Mouse (Mus musculus): ENCODE measurements around the gene Zfp189. TPM values are rescaled to one million over a fixed set of nuclear protein-coding genes. Genes with fewer than 3 reads are reported as not detected.
"Not testable (repeated sequence)": the region's sequence is repeated elsewhere in the genome, so short reads cannot be mapped to it uniquely, and the experiment has no call there.

Zfp189 gene
- 10 to 100 TPM; 23.9 to 30.1 (median 28.7) TPM for total RNA-seq (2022)

DNA sequence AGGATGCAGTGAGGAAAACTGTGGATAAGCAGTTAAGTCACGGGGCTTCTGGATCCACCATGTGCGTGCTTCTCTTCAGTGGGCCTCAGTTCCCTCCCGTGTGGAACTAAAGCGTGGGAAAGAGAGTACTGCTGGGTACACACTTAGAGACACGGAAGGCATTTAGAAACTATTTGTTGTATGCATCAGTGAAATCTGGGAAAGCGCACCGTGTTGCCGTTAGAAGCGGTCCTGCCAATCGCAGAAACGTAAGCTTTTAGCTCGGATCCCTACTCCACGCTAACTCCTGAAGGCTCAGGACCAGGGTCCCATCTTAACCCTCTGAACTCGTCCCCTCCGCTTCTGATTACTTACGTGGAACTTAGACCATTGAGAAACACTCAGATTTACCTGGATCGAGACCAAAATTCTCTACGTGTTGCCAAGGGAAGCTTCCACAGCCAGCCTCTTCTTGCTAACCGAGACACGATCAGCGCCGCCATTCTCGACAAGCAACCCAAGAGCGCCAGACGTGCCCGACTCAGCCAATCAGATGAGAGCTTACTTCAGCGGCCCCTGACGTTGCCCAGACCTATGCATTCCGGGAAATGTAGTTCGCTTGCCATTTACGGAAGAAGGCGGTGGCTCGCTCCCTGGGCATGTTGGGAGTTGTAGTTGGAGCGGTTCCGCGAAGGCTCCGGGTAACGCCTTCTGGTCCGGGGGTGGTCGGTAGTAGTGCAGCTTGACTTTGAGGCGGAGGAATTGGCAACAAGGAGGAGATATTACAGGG, at the start of gene Zfp189, which contains the start of gene Mrpl50:
Gene Zfp189 (plus strand): TSS at position 605 of the 769 bp plus-strand sequence.
Gene Mrpl50 (minus strand): TSS at position 522 of the 769 bp plus-strand sequence.
- peak; percentile 98 for DNase-seq (ENCODE audit: low spot score in 2 of 2)

DNA sequence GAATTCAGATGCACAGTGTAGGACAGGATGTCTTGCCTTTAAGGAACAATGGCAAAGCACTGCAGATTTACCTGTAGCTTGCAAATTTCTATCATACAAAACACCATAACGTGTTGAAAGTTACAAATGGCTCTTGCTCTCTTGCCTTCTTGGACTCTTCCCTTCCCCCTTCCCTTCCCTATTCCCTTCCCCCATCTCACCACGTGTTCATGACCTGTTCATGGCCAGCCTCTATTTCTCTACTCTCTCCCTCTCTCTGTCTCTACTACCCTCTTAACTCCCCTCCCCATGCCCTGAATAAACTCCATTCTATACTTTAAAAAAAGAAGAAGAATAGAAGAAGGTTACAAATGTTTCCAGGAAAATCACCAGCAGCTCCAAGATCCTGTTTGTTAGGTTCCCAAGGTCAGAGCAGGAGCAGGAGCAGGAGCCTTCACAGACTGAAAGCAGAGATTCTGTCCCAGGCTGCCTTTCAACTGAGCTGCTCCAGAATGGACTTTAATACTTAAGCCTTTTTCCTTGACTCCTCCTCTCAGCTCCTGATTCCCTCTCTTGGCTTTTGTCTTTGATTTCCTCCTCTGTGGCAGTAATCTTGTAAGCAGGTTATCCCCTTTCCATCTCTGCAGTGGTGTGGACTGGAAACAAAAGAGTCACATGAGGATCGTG, 47.4 kb upstream of the Zfp189 start, which contains the start of gene Acnat1:
Gene Acnat1 (minus strand): TSS at position 478 of the 666 bp plus-strand sequence.
- DNase-seq (ENCODE audit: low spot score in 2 of 2): no peak

DNA sequence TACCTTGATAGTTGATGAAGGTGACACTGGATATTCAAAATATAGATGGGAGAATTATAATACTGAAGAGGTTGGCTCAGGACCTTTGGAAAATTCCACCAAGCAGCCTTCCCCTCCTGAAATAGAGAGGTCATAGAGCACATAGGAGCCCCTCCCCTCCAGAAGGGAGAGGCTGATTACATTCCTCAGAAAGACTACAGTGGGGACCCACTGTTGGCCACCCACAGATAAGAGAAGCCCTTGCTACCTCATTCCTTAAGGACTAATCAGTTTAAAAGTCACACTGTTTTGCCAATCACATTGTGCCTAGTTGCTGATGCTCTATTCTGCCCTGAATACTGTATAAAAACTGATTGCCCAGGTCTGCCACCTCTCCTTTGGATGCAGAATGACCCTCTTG, 46.4 kb upstream of the Zfp189 start:
- DNase-seq (ENCODE audit: low spot score in 2 of 2): no peak

DNA sequence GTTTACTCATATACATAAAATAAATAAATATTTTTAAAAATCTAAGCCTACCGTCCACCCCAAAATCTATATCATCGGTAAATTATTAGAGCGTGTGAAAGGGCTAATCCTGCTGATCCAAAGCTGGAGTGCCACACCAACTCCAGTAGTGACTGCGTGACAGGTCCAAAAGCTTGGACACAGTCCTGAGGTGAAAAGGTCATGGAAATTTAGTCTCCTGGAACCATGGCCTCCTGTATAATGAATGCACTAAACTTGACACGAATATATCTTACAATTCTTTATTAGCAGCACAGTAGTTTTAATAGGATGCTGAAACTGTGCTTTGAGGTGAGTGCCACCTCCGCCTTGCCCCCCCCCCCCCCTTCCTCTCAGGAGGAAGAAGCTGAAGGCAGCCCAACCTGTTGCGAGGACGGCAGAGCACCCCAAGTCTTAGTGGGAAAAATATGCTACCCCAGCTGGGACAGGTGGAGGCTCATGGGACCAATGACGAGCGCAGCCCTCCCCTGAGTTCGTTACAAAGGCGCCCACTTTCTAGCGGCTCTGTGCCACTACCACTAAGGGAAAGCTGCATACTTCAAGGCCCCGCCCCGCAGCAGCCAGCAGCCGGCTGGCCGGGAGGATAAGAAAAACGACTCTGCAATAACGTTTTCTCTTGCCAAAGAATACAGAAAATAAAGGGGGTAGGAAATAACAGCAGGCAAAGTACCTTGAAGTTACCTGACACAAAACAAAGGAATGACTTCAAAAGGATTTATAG, 42.7 kb upstream of the Zfp189 start:
- no peak for DNase-seq (ENCODE audit: low spot score in 2 of 2)

DNA sequence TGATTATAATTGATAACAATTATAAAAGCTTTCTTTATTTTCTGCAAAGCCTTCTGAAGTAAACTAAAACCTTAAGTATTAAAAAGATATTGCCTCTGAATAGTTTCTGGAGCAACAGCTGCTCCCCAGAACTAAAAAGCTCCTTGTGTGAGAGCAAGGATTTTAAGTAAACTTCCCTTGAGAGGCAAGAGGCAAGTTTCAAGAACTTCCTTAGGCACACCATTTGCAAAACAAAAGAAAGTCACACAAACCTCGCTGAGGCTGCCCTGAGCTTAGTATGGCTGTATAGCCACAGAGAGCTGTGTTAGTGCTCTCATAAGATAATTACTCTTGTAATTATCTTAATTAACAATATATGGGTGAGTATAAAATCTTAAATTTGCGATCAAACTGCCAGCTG, 41.9 kb upstream of the Zfp189 start:
- DNase-seq (ENCODE audit: low spot score in 2 of 2): not testable (repeated sequence)

DNA sequence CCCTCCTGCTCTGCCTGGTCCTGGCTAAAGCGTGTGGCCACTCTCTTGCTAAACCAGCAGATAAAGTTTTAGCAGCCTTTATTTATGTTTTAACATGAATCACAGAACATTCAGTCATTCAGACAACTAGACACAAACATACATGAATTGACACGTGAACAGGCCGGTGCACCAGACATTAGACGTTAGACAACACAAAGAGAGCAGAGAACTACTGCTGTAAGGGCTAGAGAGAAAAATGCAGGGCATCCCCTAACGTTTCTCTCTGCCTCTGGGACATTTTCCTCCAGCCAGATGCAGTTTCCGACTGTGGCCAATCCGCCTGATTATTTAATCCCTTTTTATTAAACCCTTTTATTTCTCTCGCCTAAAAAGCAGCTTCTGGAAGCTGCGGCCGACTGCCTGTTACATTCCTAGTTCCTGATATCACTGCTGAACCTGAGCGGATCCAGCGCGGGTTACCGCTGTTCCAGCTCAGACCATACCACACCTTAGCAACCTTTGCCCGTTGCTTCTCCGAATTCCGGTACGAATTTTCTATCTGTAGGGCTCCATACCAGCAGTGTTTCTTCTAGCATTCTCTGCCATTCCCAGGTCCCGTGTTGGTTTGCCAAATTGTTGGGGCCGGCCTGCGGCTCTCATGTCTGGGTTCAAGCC, 40.7 kb upstream of the Zfp189 start:
- no peak for DNase-seq (ENCODE audit: low spot score in 2 of 2)

- DNase-seq (ENCODE audit: low spot score in 2 of 2): no peak
Observed at GRCm38 (mm10) chr4:49480896-49481295, 40.1 kb upstream of the Zfp189 start.

GRCm38 (mm10) chr4:49485442-49485841, 35.5 kb upstream of the Zfp189 start:
- DNase-seq (ENCODE audit: low spot score in 2 of 2): no peak

DNA sequence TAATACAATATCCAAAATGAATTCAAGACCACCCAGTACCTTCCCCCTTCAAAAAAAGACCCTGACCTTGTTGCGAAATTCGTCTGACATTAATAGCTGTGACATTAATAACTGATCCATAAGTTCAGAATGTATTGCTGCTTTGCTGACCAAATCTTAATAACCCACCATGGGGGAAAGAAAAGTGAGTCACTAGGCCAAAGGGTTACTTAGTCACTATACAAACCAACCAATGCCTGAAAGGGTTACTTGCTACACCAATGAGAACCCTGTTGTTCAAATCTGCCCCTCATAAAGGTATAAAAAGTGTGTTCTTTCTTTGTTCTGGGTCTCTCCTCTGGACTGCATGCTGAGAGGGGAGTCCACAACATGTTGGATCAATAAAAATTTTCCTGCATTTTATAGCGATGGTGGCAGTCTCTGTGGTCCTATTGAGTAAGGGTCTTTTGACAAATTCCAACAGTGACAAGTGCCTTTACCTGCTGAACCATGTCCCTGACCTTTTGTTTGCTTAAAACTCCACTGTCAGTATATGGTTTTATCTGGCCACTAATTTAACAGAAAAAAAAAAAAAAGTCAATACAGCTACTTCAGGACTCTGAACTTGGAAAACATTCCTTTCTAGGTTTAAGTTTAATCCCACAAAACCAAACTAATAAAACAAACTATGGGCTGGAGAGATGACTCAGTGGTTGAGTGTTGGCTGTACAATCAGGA, 34.9 kb upstream of the Zfp189 start:
- DNase-seq (ENCODE audit: low spot score in 2 of 2): not testable (repeated sequence)

DNA sequence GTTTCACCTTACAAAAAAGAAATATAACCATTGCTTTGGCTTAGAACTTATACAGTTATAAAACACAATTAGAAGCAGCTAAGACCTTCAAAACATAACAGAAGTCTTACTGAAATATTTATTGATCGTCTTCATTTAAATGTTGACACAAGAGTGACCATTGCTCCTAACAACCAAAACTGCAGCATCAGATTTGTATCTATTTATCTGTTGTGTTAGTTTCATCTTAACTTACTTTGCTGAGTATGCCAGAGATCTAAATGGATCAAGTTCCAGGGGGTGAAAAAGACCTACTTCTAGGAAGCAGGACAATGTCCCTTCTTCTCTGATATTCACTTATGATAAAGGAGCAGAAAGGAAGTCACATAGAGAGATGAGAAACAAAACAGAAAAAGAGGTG, 17.4 kb upstream of the Zfp189 start:
- DNase-seq (ENCODE audit: low spot score in 2 of 2): no peak

GRCm38 (mm10) chr4:49506386-49506785, 14.6 kb upstream of the Zfp189 start, which contains the start of gene Baat:
TSS of gene Baat (minus strand) at chr4:49506557.
- DNase-seq (ENCODE audit: low spot score in 2 of 2): no peak

DNA sequence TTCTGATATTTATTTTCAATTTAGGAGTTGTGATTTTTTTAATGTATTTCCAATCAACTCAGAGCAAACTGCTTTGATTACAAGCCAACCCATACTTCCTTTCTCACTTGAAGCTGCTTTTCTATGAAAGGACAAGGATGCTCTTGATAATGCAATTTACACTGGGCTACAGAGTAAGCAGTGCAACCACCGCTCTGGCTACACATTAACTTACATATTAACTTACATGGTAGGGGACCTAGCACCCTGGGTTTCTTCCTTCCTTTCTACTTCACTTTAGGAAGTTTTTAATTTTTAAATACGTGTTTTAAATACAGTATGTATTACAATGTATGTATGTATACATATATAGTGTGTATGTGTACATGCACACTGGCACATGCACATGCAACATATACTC, 11.8 kb upstream of the Zfp189 start:
- no peak for DNase-seq (ENCODE audit: low spot score in 2 of 2)

- not testable (repeated sequence) for DNase-seq (ENCODE audit: low spot score in 2 of 2)
Observed at GRCm38 (mm10) chr4:49510236-49510835, 10.6 kb upstream of the Zfp189 start.

DNA sequence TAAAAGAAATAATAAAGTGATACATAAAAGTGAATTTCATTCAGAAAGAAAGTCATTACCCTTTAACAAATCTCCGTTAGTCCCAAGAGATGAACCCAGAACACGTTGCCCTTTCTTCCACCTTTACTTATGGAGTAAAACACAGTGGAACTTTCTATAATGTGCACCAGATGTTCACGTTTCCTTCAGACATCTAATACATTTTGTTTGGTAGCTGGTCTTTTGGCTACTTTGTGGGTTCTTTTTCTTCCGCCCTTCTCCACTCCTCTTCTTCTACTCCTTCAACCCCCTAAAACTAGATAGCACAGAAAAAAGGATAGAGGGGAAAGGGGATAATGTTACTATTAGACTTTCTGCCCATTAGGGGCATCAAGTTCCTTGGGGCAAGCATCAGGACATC, 8.3 kb upstream of the Zfp189 start:
- no peak for DNase-seq (ENCODE audit: low spot score in 2 of 2)

GRCm38 (mm10) chr4:49514441-49514840, 6.5 kb upstream of the Zfp189 start:
- no peak for DNase-seq (ENCODE audit: low spot score in 2 of 2)

GRCm38 (mm10) chr4:49519476-49519875, 1.5 kb upstream of the Zfp189 start:
- no peak for DNase-seq (ENCODE audit: low spot score in 2 of 2)

DNA sequence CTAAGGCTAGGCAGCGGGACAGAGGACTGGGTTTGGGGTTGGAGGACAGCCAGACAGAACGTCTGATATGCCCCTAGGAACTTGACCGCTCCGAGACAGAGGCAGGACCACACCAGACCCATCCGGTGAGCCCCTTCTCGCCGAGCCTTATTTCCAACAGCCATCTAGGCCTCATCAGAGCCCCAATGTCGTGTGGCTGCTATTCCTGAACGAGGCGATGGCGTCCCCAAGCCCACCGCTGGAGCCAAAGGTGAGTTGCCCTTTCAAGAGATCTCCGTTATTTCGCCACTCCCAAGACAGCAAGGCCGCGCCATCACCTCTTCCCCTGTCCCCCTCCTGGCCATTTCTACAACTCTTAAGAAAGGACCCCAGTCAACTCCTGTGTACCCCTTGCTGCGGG, 370 bp downstream of the Zfp189 start:
- no peak for DNase-seq (ENCODE audit: low spot score in 2 of 2)

DNA sequence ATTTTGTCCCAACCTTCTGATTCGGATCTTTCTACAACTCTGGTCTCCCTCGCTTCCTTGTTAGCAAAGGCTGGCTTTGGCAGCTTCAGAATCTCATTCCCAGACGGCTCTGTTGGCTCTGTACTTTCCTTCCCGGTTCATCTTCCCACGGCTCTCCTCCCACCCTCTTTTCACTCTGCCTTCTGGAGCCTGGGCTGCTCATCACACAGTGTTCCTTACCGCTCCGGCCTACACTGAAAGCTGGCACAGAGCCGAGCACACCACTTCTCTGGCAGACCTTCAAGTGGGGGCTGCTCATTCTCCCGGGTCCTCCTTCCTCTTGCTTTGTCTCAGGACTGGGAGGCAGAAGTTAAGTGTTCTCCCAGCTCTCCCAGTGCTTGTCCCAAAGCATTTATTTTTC, 1.6 kb downstream of the Zfp189 start:
- peak; percentile 85 to 86 for DNase-seq (ENCODE audit: low spot score in 2 of 2)

GRCm38 (mm10) chr4:49535036-49535435, 14.1 kb downstream of the Zfp189 start:
- DNase-seq (ENCODE audit: low spot score in 2 of 2): no peak

- no peak for DNase-seq (ENCODE audit: low spot score in 2 of 2)
Observed at GRCm38 (mm10) chr4:49535675-49536294, 14.8 kb downstream of the Zfp189 start.

Measured in layer of hippocampus, adult 8-10 months (tissue).